Mouse (Mus musculus) embryonic facial prominence, embryonic 11.5 days (tissue): ENCODE measurements around the gene Zfp358. TPM values are rescaled to one million over a fixed set of nuclear protein-coding genes. Genes with fewer than 3 reads are reported as not detected.

Experiments used
- ATAC-seq: fragments of 200-750 bp; cut with Nextera tagmentation; replicated peaks from 2 replicates; pipeline ENCODE4 v1.8.0; 2017; ENCODE audit warnings: low read depth; ENCODE audit not compliant: insufficient number of reproducible peaks, low FRiP score, low TSS enrichment
- DNase-seq: peaks from one replicate; pipeline ENCODE4 v3.0.0-alpha.2; 2015; ENCODE audit warnings: low spot score
- H3K27ac ChIP-seq: fragments of 300-500 bp; sonication (generic); replicated peaks from 2 replicates; pipeline ENCODE4 v1.5.1; 2014; ENCODE audit warnings: mild to moderate bottlenecking, low read depth, low read length, control low read depth
- H3K27me3 ChIP-seq: fragments of 300-500 bp; sonication (generic); 2 replicates; pipeline ENCODE4 v1.6.1; 2014; ENCODE audit warnings: mild to moderate bottlenecking, low read length, moderate library complexity, mixed read lengths; ENCODE audit not compliant: control insufficient read depth, insufficient read depth
- H3K36me3 ChIP-seq: fragments of 300-500 bp; sonication (generic); replicated peaks from 2 replicates; pipeline ENCODE4 v1.6.1; 2014; ENCODE audit warnings: low read depth, mild to moderate bottlenecking, low read length, moderate library complexity, mixed read lengths; ENCODE audit not compliant: control insufficient read depth, insufficient read depth
- H3K4me1 ChIP-seq: fragments of 300-500 bp; sonication (generic); 2 replicates; pipeline ENCODE4 v1.6.1; 2014; ENCODE audit warnings: low read length, mixed read lengths; ENCODE audit not compliant: control insufficient read depth, insufficient read depth
- H3K4me2 ChIP-seq: fragments of 300-500 bp; sonication (generic); 2 replicates; pipeline ENCODE4 v1.6.1; 2014; ENCODE audit warnings: low read depth, mild to moderate bottlenecking, control low read depth, low read length, moderate library complexity
- H3K4me3 ChIP-seq: fragments of 300-500 bp; sonication (generic); 2 replicates; pipeline ENCODE4 v1.5.1; 2014; ENCODE audit warnings: low read depth, low read length, control low read depth
- H3K9ac ChIP-seq: fragments of 300-500 bp; sonication (generic); replicated peaks from 2 replicates; pipeline ENCODE4 v1.6.1; 2014; ENCODE audit warnings: mild to moderate bottlenecking, control low read depth, low read length
- H3K9me3 ChIP-seq: fragments of 300-500 bp; sonication (generic); replicated peaks from 2 replicates; pipeline ENCODE4 v1.6.1; 2016; ENCODE audit warnings: mild to moderate bottlenecking, low read length, inconsistent platforms, mixed read lengths; ENCODE audit not compliant: control insufficient read depth
- whole genome bisulfite sequencing: fragments of 180-500 bp; shearing (Covaris S2); extraction: QIAGEN DNeasy Blood & Tissue Kit; methylation state at CpG from one replicate; pipeline ENCODE4 v1.1.7; 2014; 5-methylcytosine and 5-hydroxymethylcytosine counted together
- polyA plus RNA-seq: library from polyadenylated mRNA; unstranded; fragments of >200 nt; fragmentation: Nextera tagmentation; extraction: Ambion mirVana; gene quantifications from 2 replicates; pipeline ENCODE4 v1.2.1, GENCODE M21; 2014

The Zfp358 gene
- polyA plus RNA-seq, 1 experiment from 2014 or later = 29.0 TPM

GRCm38 (mm10) chr8:3522007-3522697 lies 29.2 kb downstream of the Zfp358 start:
- no peak overlapping the region for H3K4me2 ChIP-seq
- H3K4me1 ChIP-seq = no peaks in the 10 kb centered on the region
- no peak overlapping the region for H3K4me3 ChIP-seq
- ATAC-seq (no peak), DNase-seq (no peak)
- H3K9me3 ChIP-seq = no peaks in the 10 kb centered on the region
- H3K27me3 ChIP-seq = no peaks in the 10 kb centered on the region
- no peaks in the 10 kb centered on the region; the same call in 1 of the 2 replicates for H3K36me3 ChIP-seq
- H3K27ac ChIP-seq = no peak overlapping the region
- 88% methylated on average over 13 of the region's 13 CpGs for WGBS
- no peak overlapping the region for H3K9ac ChIP-seq

- H3K36me3 ChIP-seq = peaks cover 2% of the 10 kb centered on the region; the same call in 1 of the 2 replicates
- 88% methylated on average over 5 of the region's 5 CpGs for WGBS
Measured at GRCm38 (mm10) chr8:3530816-3531215, 37.9 kb downstream of the Zfp358 start.

GRCm38 (mm10) chr8:3531936-3532335 lies 39.0 kb downstream of the Zfp358 start:
- Histone ChIP-seq H3K27ac (no peak overlapping the region), H3K4me1 (no peaks in the 10 kb centered on the region), H3K36me3 (peaks cover 2% of the 10 kb centered on the region; the same call in 1 of the 2 replicates), H3K4me2 (no peak overlapping the region), H3K9ac (no peak overlapping the region), H3K9me3 (no peaks in the 10 kb centered on the region), H3K27me3 (no peaks in the 10 kb centered on the region), H3K4me3 (no peak overlapping the region)
- ATAC-seq = no peak
- WGBS = 95% methylated on average over 18 of the region's 18 CpGs
- DNase-seq = no peak

More at GRCm38 (mm10) chr8:3530816-3531215, 37.9 kb downstream of the Zfp358 start:
- Histone ChIP-seq H3K9me3 (no peaks in the 10 kb centered on the region), H3K27ac (no peak overlapping the region), H3K4me3 (no peak overlapping the region), H3K4me1 (no peaks in the 10 kb centered on the region), H3K4me2 (no peak overlapping the region), H3K27me3 (no peaks in the 10 kb centered on the region), H3K9ac (no peak overlapping the region)
- no peak for ATAC-seq
- DNase-seq = no peak

- H3K27ac ChIP-seq = no peak overlapping the region
- H3K4me2 ChIP-seq = no peak overlapping the region
- H3K4me3 ChIP-seq = no peak overlapping the region
- WGBS = 60% methylated on average over 15 of the region's 15 CpGs
- DNase-seq = no peak
- H3K4me1 ChIP-seq = no peaks in the 10 kb centered on the region
- H3K36me3 ChIP-seq = peaks cover 2% of the 10 kb centered on the region; the same call in 1 of the 2 replicates
- ATAC-seq = no peak
- H3K9me3 ChIP-seq = no peaks in the 10 kb centered on the region
- H3K9ac ChIP-seq = no peak overlapping the region
- no peaks in the 10 kb centered on the region for H3K27me3 ChIP-seq
Measured at GRCm38 (mm10) chr8:3536053-3536841, 43.3 kb downstream of the Zfp358 start.

GRCm38 (mm10) chr8:3536940-3537339 lies 44.0 kb downstream of the Zfp358 start:
- no peak overlapping the region; the same call in 1 of the 2 replicates for H3K9ac ChIP-seq
- DNase-seq (no peak), ATAC-seq (no peak)
- H3K4me1 ChIP-seq = no peaks in the 10 kb centered on the region
- 93% methylated on average over 9 of the region's 9 CpGs for WGBS
- H3K27me3 ChIP-seq = no peaks in the 10 kb centered on the region
- no peak overlapping the region for H3K4me3 ChIP-seq
- no peak overlapping the region for H3K4me2 ChIP-seq
- no peaks in the 10 kb centered on the region for H3K9me3 ChIP-seq
- H3K36me3 ChIP-seq = peaks cover 1% of the 10 kb centered on the region; the same call in 1 of the 2 replicates
- H3K27ac ChIP-seq = no peak overlapping the region

- H3K9me3 ChIP-seq = no peaks in the 10 kb centered on the region
- H3K36me3 ChIP-seq = no peaks in the 10 kb centered on the region; the same call in 1 of the 2 replicates
- WGBS = 94% methylated on average over 26 of the region's 26 CpGs
- H3K4me2 ChIP-seq = no peak overlapping the region
- no peaks in the 10 kb centered on the region for H3K4me1 ChIP-seq
- ATAC-seq = no peak
- H3K27me3 ChIP-seq = no peaks in the 10 kb centered on the region
- H3K9ac ChIP-seq = no peak overlapping the region
- DNase-seq = no peak
- H3K27ac ChIP-seq = no peak overlapping the region
- H3K4me3 ChIP-seq = no peak overlapping the region
Measured at GRCm38 (mm10) chr8:3537666-3538065, 44.7 kb downstream of the Zfp358 start.

GRCm38 (mm10) chr8:3539146-3539545 lies 46.2 kb downstream of the Zfp358 start:
- no peak for ATAC-seq
- no peak overlapping the region for H3K4me2 ChIP-seq
- no peak for DNase-seq
- WGBS = 88% methylated on average over 7 of the region's 7 CpGs
- no peaks in the 10 kb centered on the region; the same call in 1 of the 2 replicates for H3K36me3 ChIP-seq
- no peak overlapping the region for H3K4me3 ChIP-seq
- H3K27me3 ChIP-seq = no peaks in the 10 kb centered on the region
- no peak overlapping the region for H3K9ac ChIP-seq
- no peaks in the 10 kb centered on the region for H3K9me3 ChIP-seq
- H3K4me1 ChIP-seq = no peaks in the 10 kb centered on the region
- no peak overlapping the region for H3K27ac ChIP-seq

- 91% methylated on average over 4 of the region's 4 CpGs for WGBS
- Histone ChIP-seq H3K27ac (no peak overlapping the region), H3K4me1 (no peaks in the 10 kb centered on the region), H3K27me3 (no peaks in the 10 kb centered on the region), H3K9ac (no peak overlapping the region), H3K4me2 (no peak overlapping the region), H3K4me3 (no peak overlapping the region), H3K9me3 (no peaks in the 10 kb centered on the region), H3K36me3 (no peaks in the 10 kb centered on the region; the same call in 1 of the 2 replicates)
- ATAC-seq (no peak), DNase-seq (no peak)
Measured at GRCm38 (mm10) chr8:3540076-3540475, 47.1 kb downstream of the Zfp358 start.
